Mouse (Mus musculus): ENCODE data around the gene Hexb. TPM values are rescaled to one million over a fixed set of nuclear protein-coding genes. Genes with fewer than 3 reads are reported as not detected.

Hexb gene
- polyA plus RNA-seq, 1 experiment = 30.9 TPM

Other genes starting within 250 kb of the Hexb start
- not detected for gene 1700029F12Rik, start 164.0 kb downstream of the Hexb start, polyA plus RNA-seq (2012; fragmentation: generic; extraction: Trizol)
- 0.08 TPM for gene Fam169a, start 131.1 kb downstream of the Hexb start, polyA plus RNA-seq (2012; fragmentation: generic; extraction: Trizol)
- gene Gm6169, start 99.1 kb downstream of the Hexb start, polyA plus RNA-seq (2012; fragmentation: generic; extraction: Trizol) = 6.3 TPM
- gene Gfm2, start 60.4 kb downstream of the Hexb start, polyA plus RNA-seq (2012; fragmentation: generic; extraction: Trizol) = 20.9 TPM
- gene Nsa2, start 60.4 kb downstream of the Hexb start, polyA plus RNA-seq (2012; fragmentation: generic; extraction: Trizol) = 114 TPM
- gene Enc1, start 42.7 kb upstream of the Hexb start, polyA plus RNA-seq (2012; fragmentation: generic; extraction: Trizol) = 21.1 TPM